Mouse (Mus musculus) liver, embryonic 16.5 days (tissue): ENCODE results near the gene Ubash3a. TPM values are rescaled to one million over a fixed set of nuclear protein-coding genes. Genes with fewer than 3 reads are reported as not detected.

Source experiments
- ATAC-seq: fragments of 200-750 bp; cut with Nextera tagmentation; 2 replicates; pipeline ENCODE4 v1.8.0; 2017; ENCODE audit warnings: low read depth, mild to moderate bottlenecking, moderate number of reproducible peaks, moderate library complexity
- H3K27ac ChIP-seq: fragments of 300-500 bp; sonication (generic); 2 replicates; pipeline ENCODE4 v1.5.1; 2014; ENCODE audit warnings: mild to moderate bottlenecking, low read length
- H3K27me3 ChIP-seq: fragments of 300-500 bp; sonication (generic); 2 replicates; pipeline ENCODE4 v1.6.1; 2014; ENCODE audit warnings: low read depth, low read length, mixed read lengths; ENCODE audit not compliant: control insufficient read depth, insufficient read depth
- H3K36me3 ChIP-seq: fragments of 300-500 bp; sonication (generic); 2 replicates; pipeline ENCODE4 v1.6.1; 2014; ENCODE audit warnings: mild to moderate bottlenecking; ENCODE audit not compliant: control insufficient read depth, insufficient read depth
- H3K4me1 ChIP-seq: fragments of 300-500 bp; sonication (generic); 2 replicates; pipeline ENCODE4 v1.6.1; 2014; ENCODE audit warnings: low read depth, low read length, mixed read lengths; ENCODE audit not compliant: control insufficient read depth
- H3K4me2 ChIP-seq: fragments of 300-500 bp; sonication (generic); 2 replicates; pipeline ENCODE4 v1.6.1; 2014; ENCODE audit warnings: low read depth, low read length, mixed read lengths
- H3K4me3 ChIP-seq: fragments of 300-500 bp; sonication (generic); 2 replicates; pipeline ENCODE4 v1.5.1; 2014; ENCODE audit warnings: low read depth, mild to moderate bottlenecking, low read length
- H3K9ac ChIP-seq: fragments of 300-500 bp; sonication (generic); 2 replicates; pipeline ENCODE4 v1.6.1; 2014; ENCODE audit warnings: low read depth, low read length
- H3K9me3 ChIP-seq: fragments of 300-500 bp; sonication (generic); replicated peaks from 2 replicates; pipeline ENCODE4 v1.6.1; 2016; ENCODE audit warnings: low read length; ENCODE audit not compliant: control insufficient read depth
- whole genome bisulfite sequencing: fragments of 180-500 bp; shearing (Covaris S2); extraction: QIAGEN DNeasy Blood & Tissue Kit; methylation state at CpG from one replicate; pipeline ENCODE4 v1.1.7; 2014; ENCODE audit not compliant: insufficient replicate concordance; 5-methylcytosine and 5-hydroxymethylcytosine counted together
- polyA plus RNA-seq: library from polyadenylated mRNA; unstranded; fragments of >200 nt; fragmentation: Nextera tagmentation; extraction: Ambion mirVana; gene quantifications from 2 replicates; pipeline ENCODE4 v1.2.1, GENCODE M21; 2015

Ubash3a gene
- polyA plus RNA-seq, 1 experiment from 2014 or later: 6.3 TPM

DNA sequence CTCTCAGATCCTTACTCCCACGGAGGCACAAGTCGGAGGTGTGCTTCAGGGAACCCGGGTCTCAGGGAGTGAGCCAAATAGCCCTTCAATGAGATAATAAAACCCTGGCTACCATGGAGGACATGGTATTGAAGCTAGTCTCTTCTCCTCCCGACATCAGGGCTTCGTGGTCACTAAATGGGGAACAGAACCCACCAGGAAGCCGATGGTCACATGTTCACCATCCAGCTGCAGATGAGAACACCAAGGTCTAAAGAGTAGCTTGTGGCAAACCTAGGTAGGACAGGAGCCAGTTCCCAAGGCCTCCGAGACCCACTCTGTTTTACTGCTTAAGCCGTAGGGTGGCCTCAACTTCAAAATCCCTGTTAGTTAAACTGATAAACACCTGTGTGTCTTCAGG lies 981 bp downstream of the Ubash3a start:
- WGBS: 20% methylated on average over 8 of the region's 8 CpGs
- Histone ChIP-seq H3K9me3 (no peaks in the 10 kb centered on the region), H3K4me3 (peak overlapping the region; percentile 54), H3K27me3 (no peaks in the 10 kb centered on the region), H3K4me2 (peak overlapping the region; percentile 57), H3K27ac (no peak overlapping the region; the same call in 1 of the 2 replicates), H3K4me1 (peaks cover 28% of the 10 kb centered on the region), H3K9ac (peak overlapping the region; percentile 35; the same call in 1 of the 2 replicates), H3K36me3 (no peaks in the 10 kb centered on the region)
- no peak for ATAC-seq

DNA sequence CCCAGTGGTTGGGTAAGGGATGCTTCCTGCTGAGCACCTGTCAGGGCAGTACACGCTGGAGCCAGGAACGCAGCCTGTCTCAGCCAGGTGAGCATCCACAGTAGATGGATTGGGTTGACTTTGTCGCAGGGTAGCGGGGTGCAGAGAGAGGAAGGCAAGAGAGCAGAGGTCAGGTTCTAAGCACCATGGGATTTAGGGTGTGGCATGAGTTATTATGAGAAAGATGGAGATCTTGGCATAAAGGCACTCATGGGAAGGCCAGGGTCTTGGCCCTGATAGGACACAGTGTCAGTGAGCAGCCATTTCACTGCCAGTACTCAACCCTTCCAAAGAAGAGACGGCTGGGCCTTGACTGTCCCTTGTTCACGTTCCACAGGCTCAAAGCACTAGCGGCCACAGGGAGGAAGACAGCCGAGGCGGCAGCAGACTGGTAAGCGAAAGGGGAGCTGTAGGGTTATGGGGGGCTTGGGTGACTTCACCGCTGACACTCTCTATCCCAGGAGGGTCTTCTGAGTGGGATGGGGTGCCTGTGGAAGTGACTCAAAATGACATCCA lies 1.8 kb downstream of the Ubash3a start:
- H3K9ac ChIP-seq: no peak overlapping the region
- H3K27me3 ChIP-seq: no peaks in the 10 kb centered on the region
- WGBS: 79% methylated on average over 11 of the region's 11 CpGs
- no peak for ATAC-seq
- H3K9me3 ChIP-seq: no peaks in the 10 kb centered on the region
- H3K4me1 ChIP-seq: peaks cover 28% of the 10 kb centered on the region
- no peaks in the 10 kb centered on the region for H3K36me3 ChIP-seq
- no peak overlapping the region for H3K27ac ChIP-seq
- no peak overlapping the region for H3K4me3 ChIP-seq
- peak overlapping the region; percentile 57 for H3K4me2 ChIP-seq

DNA sequence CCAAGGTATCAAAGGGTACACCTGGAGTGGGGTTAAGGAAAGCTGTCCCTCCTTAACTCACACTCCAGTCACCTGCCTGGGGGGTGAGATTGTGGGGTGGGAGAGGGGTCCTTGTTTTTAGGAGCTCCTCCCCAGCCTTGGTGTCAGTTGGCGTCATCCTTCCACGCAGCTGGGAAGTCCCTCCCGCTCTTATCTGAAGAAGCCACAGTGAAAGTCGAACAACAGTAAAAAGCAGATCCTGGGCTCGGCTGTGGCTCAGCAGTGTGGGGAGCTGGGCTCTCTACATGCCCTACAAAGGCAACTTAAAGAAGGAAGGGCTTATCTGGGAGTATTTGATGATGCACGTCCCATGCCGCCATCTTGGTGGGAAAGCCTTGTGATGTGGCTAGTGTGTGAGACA lies 2.6 kb downstream of the Ubash3a start:
- ATAC-seq: peak; percentile 77
- H3K9me3 ChIP-seq: no peaks in the 10 kb centered on the region
- H3K4me2 ChIP-seq: peak overlapping the region; percentile 1; the same call in 1 of the 2 replicates
- H3K27ac ChIP-seq: peak overlapping the region; percentile 62
- no peaks in the 10 kb centered on the region for H3K27me3 ChIP-seq
- peaks cover 28% of the 10 kb centered on the region for H3K4me1 ChIP-seq
- H3K36me3 ChIP-seq: no peaks in the 10 kb centered on the region
- H3K9ac ChIP-seq: no peak overlapping the region
- H3K4me3 ChIP-seq: no peak overlapping the region
- WGBS: 24% methylated on average over 7 of the region's 7 CpGs

DNA sequence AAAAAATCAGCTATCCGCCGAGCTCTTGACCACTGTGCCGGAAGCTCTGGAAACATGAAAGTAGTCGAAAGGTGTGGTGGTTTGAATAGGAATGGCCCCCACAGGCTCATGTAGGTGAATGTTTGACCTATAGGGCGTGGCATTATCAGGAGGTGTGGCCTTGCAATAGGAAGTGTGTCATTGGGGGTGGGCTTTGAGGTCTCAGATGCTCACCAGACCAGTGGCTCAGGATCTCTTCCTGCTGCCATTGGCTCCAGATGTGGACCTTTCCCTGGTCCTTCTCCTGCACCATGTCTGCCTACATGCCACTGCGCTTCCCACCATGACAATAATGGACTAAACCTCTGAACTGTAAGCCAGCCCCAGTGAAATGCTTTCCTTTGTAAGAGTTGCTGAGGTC lies 4.2 kb downstream of the Ubash3a start:
- H3K9ac ChIP-seq: no peak overlapping the region
- H3K27me3 ChIP-seq: no peaks in the 10 kb centered on the region
- no peaks in the 10 kb centered on the region for H3K9me3 ChIP-seq
- 83% methylated on average over 6 of the region's 6 CpGs for WGBS
- no peak overlapping the region for H3K27ac ChIP-seq
- H3K36me3 ChIP-seq: no peaks in the 10 kb centered on the region
- H3K4me1 ChIP-seq: peaks cover 28% of the 10 kb centered on the region
- no peak overlapping the region for H3K4me2 ChIP-seq
- ATAC-seq: no peak
- no peak overlapping the region for H3K4me3 ChIP-seq

DNA sequence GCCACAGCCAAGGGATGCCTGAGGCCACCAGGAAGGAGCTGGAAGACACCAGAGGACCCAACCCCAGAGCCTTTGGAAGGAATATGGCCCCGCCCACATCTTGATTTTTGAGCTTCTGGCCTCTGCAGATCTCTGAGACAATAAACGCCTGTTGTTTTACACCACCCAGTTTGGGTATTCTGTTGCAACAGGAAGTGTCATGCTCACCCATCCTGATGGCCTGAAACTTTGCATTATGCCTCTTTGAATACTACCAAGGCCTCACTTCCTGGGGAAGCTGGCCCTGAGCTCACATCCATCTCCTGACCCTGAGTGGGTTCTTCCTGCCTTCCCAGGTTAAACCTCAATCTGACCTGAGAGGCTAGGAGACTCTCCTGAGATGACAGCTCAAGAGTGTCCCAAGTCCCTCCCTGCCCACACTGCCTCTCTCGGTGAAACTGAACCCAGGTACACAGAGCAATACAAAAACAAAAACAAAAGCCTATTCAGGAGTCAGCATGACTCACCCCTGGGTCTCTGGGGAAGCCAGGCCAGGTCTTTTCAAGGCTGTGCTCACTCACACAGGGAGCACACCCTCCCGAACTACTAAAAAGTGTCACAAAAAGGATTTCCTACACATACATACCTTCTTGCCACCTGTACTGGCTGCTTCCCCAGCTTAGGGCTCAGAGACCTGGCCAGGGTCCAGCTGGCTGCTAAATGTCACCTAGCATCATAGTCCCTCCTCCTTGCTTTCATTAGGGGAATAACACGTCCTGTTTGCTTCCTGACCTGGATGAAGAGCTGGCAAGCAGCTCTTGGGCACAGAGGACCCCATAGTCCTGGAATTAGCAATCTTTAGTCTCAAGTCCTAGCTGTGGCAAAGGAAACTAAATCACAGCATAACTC lies 8.6 kb downstream of the Ubash3a start:
- H3K4me3 ChIP-seq: no peak overlapping the region
- H3K36me3 ChIP-seq: no peaks in the 10 kb centered on the region
- H3K4me1 ChIP-seq: no peaks in the 10 kb centered on the region
- no peaks in the 10 kb centered on the region for H3K9me3 ChIP-seq
- no peak for ATAC-seq
- 39% methylated on average over 5 of the region's 5 CpGs for WGBS
- no peak overlapping the region for H3K4me2 ChIP-seq
- no peak overlapping the region for H3K9ac ChIP-seq
- H3K27ac ChIP-seq: no peak overlapping the region
- H3K27me3 ChIP-seq: no peaks in the 10 kb centered on the region

DNA sequence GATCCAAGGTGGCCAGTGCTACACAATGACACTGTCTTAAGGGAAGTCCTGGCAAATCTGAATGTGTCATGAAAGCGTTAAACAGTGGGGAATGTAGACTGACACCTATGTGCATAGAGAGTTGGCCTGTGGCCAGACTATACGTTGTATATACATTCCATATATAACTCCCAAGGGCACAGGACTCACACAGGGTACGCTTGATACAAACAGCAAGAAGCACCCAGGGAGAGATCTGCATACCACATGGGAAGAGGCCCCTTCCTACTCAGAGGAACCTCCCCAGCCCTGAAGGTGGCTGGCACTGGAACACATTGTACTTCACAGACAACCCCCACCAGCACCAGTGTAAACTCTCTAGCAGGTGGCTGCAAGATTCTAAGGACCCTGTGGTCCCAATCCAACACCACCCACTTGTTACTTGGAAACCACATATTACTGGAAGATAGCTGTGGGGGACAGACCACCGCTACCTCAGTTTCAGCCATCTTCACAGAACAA lies 15.2 kb downstream of the Ubash3a start:
- Histone ChIP-seq H3K4me3 (no peak overlapping the region), H3K9ac (no peak overlapping the region), H3K27ac (no peak overlapping the region), H3K9me3 (no peaks in the 10 kb centered on the region), H3K36me3 (no peaks in the 10 kb centered on the region), H3K4me2 (no peak overlapping the region), H3K27me3 (no peaks in the 10 kb centered on the region), H3K4me1 (peaks cover 16% of the 10 kb centered on the region)
- ATAC-seq: no peak
- 48% methylated on average over 4 of the region's 4 CpGs for WGBS

DNA sequence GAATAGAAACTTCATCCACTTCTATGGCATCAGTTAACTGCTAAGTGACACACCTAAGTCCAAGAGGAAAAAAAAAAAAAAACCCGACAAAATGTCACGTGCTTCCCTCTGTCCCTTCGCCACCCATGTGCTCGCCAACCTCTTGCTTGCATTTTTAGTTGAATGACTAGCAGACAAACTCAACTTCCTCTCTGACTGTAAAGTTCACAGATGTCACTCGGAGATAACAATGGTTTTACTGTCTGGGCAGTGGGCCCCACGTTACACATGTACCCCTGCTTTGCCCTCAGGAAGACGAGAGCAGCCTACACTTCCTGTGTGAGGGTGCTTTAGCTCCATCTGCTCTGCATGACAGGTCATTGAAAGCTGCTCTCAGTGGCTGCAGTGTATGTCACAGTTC lies 16.2 kb downstream of the Ubash3a start:
- peak; percentile 45; the same call in 1 of the 2 replicates for ATAC-seq
- Histone ChIP-seq H3K27ac (0 out of 2 replicates have a peak overlapping the region, but pooled peaks have one; percentile 17), H3K27me3 (no peaks in the 10 kb centered on the region), H3K4me3 (no peak overlapping the region), H3K4me2 (no peak overlapping the region), H3K9me3 (no peaks in the 10 kb centered on the region), H3K9ac (no peak overlapping the region), H3K36me3 (no peaks in the 10 kb centered on the region), H3K4me1 (peaks cover 16% of the 10 kb centered on the region)
- WGBS: 22% methylated on average over 7 of the region's 7 CpGs

DNA sequence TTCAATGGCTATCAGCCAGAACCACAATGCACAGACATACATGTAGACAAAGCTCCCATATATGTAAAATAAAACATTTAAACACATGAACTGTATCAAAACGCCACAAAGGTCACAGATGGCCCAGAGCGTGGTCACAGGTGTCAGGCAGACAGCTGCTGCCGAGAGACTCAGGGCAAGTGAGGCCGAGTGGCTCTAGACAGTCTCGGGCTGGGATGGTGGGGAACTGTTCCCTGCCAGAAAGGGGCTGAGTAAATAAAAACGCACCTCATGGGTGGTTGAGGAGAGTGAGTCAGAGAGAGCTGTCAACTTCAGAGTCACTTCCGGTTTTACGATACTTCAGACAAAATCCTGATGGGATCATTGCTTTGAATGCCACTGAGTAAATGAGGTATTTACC lies 16.9 kb downstream of the Ubash3a start:
- WGBS: 54% methylated on average over 8 of the region's 8 CpGs
- H3K4me2 ChIP-seq: no peak overlapping the region
- no peak for ATAC-seq
- H3K4me1 ChIP-seq: peaks cover 16% of the 10 kb centered on the region
- no peak overlapping the region for H3K27ac ChIP-seq
- H3K4me3 ChIP-seq: no peak overlapping the region
- H3K36me3 ChIP-seq: no peaks in the 10 kb centered on the region
- no peak overlapping the region for H3K9ac ChIP-seq
- no peaks in the 10 kb centered on the region for H3K27me3 ChIP-seq
- no peaks in the 10 kb centered on the region for H3K9me3 ChIP-seq

DNA sequence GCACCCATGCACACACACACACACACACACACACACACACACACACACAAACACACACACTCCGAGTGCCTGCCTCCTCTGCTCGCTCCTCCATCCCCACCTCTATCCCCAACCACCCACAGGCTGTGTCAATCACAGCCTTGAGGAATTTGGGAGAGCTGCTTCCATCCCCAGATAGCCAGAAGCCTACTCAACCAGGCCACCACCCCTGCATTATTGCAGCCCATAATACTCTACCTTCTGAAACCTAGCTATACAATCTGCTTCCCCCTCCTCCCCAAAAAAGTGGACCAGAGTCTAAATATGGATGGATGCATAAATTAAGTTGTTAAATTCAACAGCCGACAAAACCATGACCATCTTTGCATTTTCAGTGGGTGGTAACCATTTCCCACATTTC lies 18.7 kb downstream of the Ubash3a start:
- H3K27me3 ChIP-seq: no peaks in the 10 kb centered on the region
- no peak overlapping the region for H3K4me3 ChIP-seq
- no peaks in the 10 kb centered on the region for H3K9me3 ChIP-seq
- peaks cover under 1% of the 10 kb centered on the region; the same call in 1 of the 2 replicates for H3K36me3 ChIP-seq
- WGBS: 75% methylated on average over 3 of the region's 3 CpGs
- H3K27ac ChIP-seq: no peak overlapping the region
- no peak overlapping the region for H3K9ac ChIP-seq
- H3K4me1 ChIP-seq: peaks cover 16% of the 10 kb centered on the region
- no peak for ATAC-seq
- no peak overlapping the region for H3K4me2 ChIP-seq
